In genomic region chr3:102585136-102585535, GRCm38 (mm10) we compare ENCODE assay signal across 12 mouse cellular contexts.
"Had no signal": no experiment of that assay in that cellular context is flagged by ENCODE, and none has a peak within 500 bp of the region (broad histone marks: within the 10 kb centered on the region; RNA-seq: fewer than 3 reads in every experiment).

No protein-coding gene starts in this region.

- ATAC-seq: inflammation-experienced regulatory T-cells, adult 6 months; intestine, postnatal 0 days; liver, embryonic 12.5 days had no signal

- DNase-seq: kidney, postnatal 25 days; layer of hippocampus, adult 9-11 months; left cerebral cortex, postnatal 4 days; lung, postnatal 4 days; midbrain, embryonic 14.5 days; right cerebral cortex, postnatal 25 days had no signal

- H3K9ac ChIP-seq: limb, embryonic 13.5 days; liver, embryonic 12.5 days; neural tube, embryonic 13.5 days had no signal

- H3K9me3 ChIP-seq: liver, embryonic 12.5 days; midbrain, embryonic 10.5 days; neural tube, embryonic 13.5 days had no signal

- H3K4me1 ChIP-seq: liver, embryonic 12.5 days; midbrain, embryonic 10.5 days; neural tube, embryonic 13.5 days had no signal

- H3K27me3 ChIP-seq: limb, embryonic 13.5 days; liver, embryonic 12.5 days; neural tube, embryonic 13.5 days had no signal

- H3K36me3 ChIP-seq: limb, embryonic 13.5 days; liver, embryonic 12.5 days; midbrain, embryonic 10.5 days; neural tube, embryonic 13.5 days had no signal

- H3K4me3 ChIP-seq: limb, embryonic 13.5 days; liver, embryonic 12.5 days; midbrain, embryonic 10.5 days; neural tube, embryonic 13.5 days had no signal

- H3K27ac ChIP-seq: limb, embryonic 13.5 days; liver, embryonic 12.5 days; midbrain, embryonic 10.5 days; neural tube, embryonic 13.5 days had no signal

- H3K4me2 ChIP-seq: limb, embryonic 13.5 days; liver, embryonic 12.5 days; neural tube, embryonic 13.5 days had no signal
